Mouse (Mus musculus) naive thymus-derived CD4-positive, alpha-beta T cell, adult 5 months (primary cell): ENCODE results near the gene Grwd1. TPM values are rescaled to one million over a fixed set of nuclear protein-coding genes. Genes with fewer than 3 reads are reported as not detected.

Experiments
- polyA plus RNA-seq: library from polyadenylated mRNA; unstranded; fragments of 100-300 nt; shearing (Covaris generic); gene quantifications from one replicate; pipeline ENCODE4 v1.2.1, GENCODE M21; 2017

Gene Grwd1
- polyA plus RNA-seq: 39.5 TPM

GRCm38 (mm10) chr7:45830427-45831127 is at the start of gene Grwd1:
Grwd1 (minus strand) TSS chr7:45830944.

GRCm38 (mm10) chr7:45878278-45878677 is 47.5 kb upstream of the Grwd1 start, which contains the start of gene Grin2d:
Grin2d (minus strand) TSS chr7:45878378.

GRCm38 (mm10) chr7:45872624-45873023 is 41.9 kb upstream of the Grwd1 start, which contains the start of gene Kdelr1:
Kdelr1 (plus strand) TSS chr7:45872772.

GRCm38 (mm10) chr7:45824598-45824997 is 6.1 kb downstream of the Grwd1 start, which contains the start of gene Kcnj14:
Kcnj14 (minus strand) TSS chr7:45824782.

GRCm38 (mm10) chr7:45813787-45814779 is 16.7 kb downstream of the Grwd1 start, which contains the start of gene Cyth2:
Cyth2 (minus strand) TSS chr7:45814581.

GRCm38 (mm10) chr7:45784524-45785372 is 46.0 kb downstream of the Grwd1 start, which contains the start of gene Sult2b1:
Sult2b1 (minus strand) TSS chr7:45784669.

GRCm38 (mm10) chr7:45783511-45784091 is 47.1 kb downstream of the Grwd1 start, which contains the start of gene Lmtk3:
Lmtk3 (plus strand) TSS chr7:45783738.

Other genes with a start within 250 kb of the Grwd1 start
- not detected for gene Fgf21, start 215.5 kb downstream of the Grwd1 start, polyA plus RNA-seq
- gene Fut1, start 213.7 kb downstream of the Grwd1 start, polyA plus RNA-seq: not detected
- not detected for gene Izumo1, start 209.1 kb downstream of the Grwd1 start, polyA plus RNA-seq
- gene Rasip1, start 203.5 kb downstream of the Grwd1 start, polyA plus RNA-seq: 0.41 TPM
- not detected for gene Mamstr, start 191.0 kb downstream of the Grwd1 start, polyA plus RNA-seq
- gene Fut2, start 164.6 kb downstream of the Grwd1 start, polyA plus RNA-seq: not detected
- 0.26 TPM for gene Ntn5, start 146.9 kb downstream of the Grwd1 start, polyA plus RNA-seq
- gene Sec1, start 136.5 kb downstream of the Grwd1 start, polyA plus RNA-seq: 0.16 TPM
- 4.5 TPM for gene Car11, start 131.1 kb downstream of the Grwd1 start, polyA plus RNA-seq
- 15.3 TPM for gene Dbp, start 125.9 kb downstream of the Grwd1 start, polyA plus RNA-seq
- 1,856 TPM for gene Rpl18, start 115.5 kb downstream of the Grwd1 start, polyA plus RNA-seq
- gene Sphk2, start 112.9 kb downstream of the Grwd1 start, polyA plus RNA-seq: 19.2 TPM
- gene Fam83e, start 109.7 kb downstream of the Grwd1 start, polyA plus RNA-seq: 0.36 TPM
- not detected for gene Spaca4, start 105.1 kb downstream of the Grwd1 start, polyA plus RNA-seq
- gene Lmtk3, start 47.2 kb downstream of the Grwd1 start, polyA plus RNA-seq: not detected
- gene Sult2b1, start 46.3 kb downstream of the Grwd1 start, polyA plus RNA-seq: 4.7 TPM
- 138 TPM for gene Cyth2, start 16.4 kb downstream of the Grwd1 start, polyA plus RNA-seq
- gene Kcnj14, start 6.2 kb downstream of the Grwd1 start, polyA plus RNA-seq: 0.17 TPM
- 47.7 TPM for gene Kdelr1, start 41.8 kb upstream of the Grwd1 start, polyA plus RNA-seq
- 0.66 TPM for gene Grin2d, start 47.4 kb upstream of the Grwd1 start, polyA plus RNA-seq
- not detected for gene Syngr4, start 65.8 kb upstream of the Grwd1 start, polyA plus RNA-seq
- 3.1 TPM for gene Tmem143, start 66.0 kb upstream of the Grwd1 start, polyA plus RNA-seq
- gene Emp3, start 90.5 kb upstream of the Grwd1 start, polyA plus RNA-seq: 369 TPM
- gene Ccdc114, start 93.1 kb upstream of the Grwd1 start, polyA plus RNA-seq: 2.1 TPM
- gene Abcc6, start 199.4 kb upstream of the Grwd1 start, polyA plus RNA-seq: not detected
- 32.6 TPM for gene Nomo1, start 202.8 kb upstream of the Grwd1 start, polyA plus RNA-seq